Mouse (Mus musculus): Measurements from ENCODE around the gene Jag1. TPM values are rescaled to one million over a fixed set of nuclear protein-coding genes. Genes with fewer than 3 reads are reported as not detected.

Gene Jag1
- polyA plus RNA-seq, 1 experiment = 3.2 TPM

DNA sequence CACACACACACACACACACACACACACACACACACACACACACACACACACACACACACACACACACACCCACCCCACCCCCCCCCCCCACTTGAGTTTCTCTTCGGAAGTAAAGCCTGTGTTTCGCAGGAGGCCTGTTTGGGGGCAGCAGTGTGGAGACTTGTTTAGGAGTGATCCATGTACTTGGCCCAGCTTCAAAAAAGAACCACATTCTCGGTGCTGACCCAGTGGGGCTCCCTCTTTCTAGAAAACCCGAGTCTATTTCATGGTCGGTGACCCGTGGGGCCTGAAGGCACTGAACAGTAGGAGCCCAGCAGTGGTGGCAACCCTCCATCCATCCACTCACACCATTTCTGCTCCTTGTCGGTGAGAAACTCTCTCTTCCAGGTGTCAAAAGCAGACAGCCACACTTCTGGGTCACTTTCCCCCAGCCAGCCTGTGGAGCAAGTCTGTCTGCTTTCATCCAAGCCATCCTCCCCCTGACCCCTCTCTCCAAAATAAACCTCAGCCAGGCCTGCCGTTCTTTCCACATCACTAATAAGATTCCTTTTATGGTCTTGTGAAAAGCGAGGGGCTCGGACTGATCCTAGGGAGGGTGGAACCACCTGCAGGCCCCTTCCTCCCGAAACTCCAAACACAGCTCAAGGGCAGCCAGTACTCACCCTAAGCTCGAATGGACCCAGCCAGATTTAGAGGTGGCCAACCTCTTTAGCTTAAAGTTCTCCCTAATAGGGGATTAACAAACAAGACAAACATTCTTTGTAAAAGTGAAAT lies 3.0 kb downstream of the Jag1 start:
- 64% methylated on average over 12 of the region's 12 CpGs for WGBS
- TF ChIP-seq CTCF (IDR thresholded peaks at IDR 0.05; ENCODE audit: extremely low read depth, insufficient read length, insufficient replicate concordance, low read depth, low read length) (no peak), POLR2A (IDR thresholded peaks at IDR 0.05; ENCODE audit: low read depth, low read length) (no peak)
- Histone ChIP-seq H3K4me1 (ENCODE audit: control insufficient read depth, insufficient read depth, insufficient read length, low read length) (peaks cover 8% of the 10 kb centered on the region), H3K4me3 (ENCODE audit: low read depth, low read length) (peak overlapping the region; percentile 29), H3K36me3 (ENCODE audit: control insufficient read depth, insufficient read depth, low read length) (no peaks in the 10 kb centered on the region), H3K27me3 (ENCODE audit: control insufficient read depth, insufficient read depth, low read length) (no peaks in the 10 kb centered on the region), H3K27ac (ENCODE audit: insufficient read depth, low read depth, low read length) (peak overlapping the region; percentile 52; the same call in 1 of the 2 replicates)

- 86% methylated on average over 4 of the region's 4 CpGs for WGBS
- H3K27ac ChIP-seq (ENCODE audit: insufficient read depth, low read depth, low read length) = no peak overlapping the region
Measured at GRCm38 (mm10) chr2:137110214-137110898, 6.1 kb downstream of the Jag1 start.

GRCm38 (mm10) chr2:137109321-137110213 lies 6.9 kb downstream of the Jag1 start:
- WGBS = 66% methylated on average over 15 of the region's 15 CpGs
- peaks cover 3% of the 10 kb centered on the region for H3K4me1 ChIP-seq (ENCODE audit: control insufficient read depth, insufficient read depth, insufficient read length, low read length)
- H3K27ac ChIP-seq (ENCODE audit: insufficient read depth, low read depth, low read length) = no peak overlapping the region
- TF ChIP-seq POLR2A (IDR thresholded peaks at IDR 0.05; ENCODE audit: low read depth, low read length) (no peak), CTCF (IDR thresholded peaks at IDR 0.05; ENCODE audit: extremely low read depth, insufficient read length, insufficient replicate concordance, low read depth, low read length) (no peak)
- H3K36me3 ChIP-seq (ENCODE audit: control insufficient read depth, insufficient read depth, low read length) = peaks cover 5% of the 10 kb centered on the region
- no peaks in the 10 kb centered on the region for H3K27me3 ChIP-seq (ENCODE audit: control insufficient read depth, insufficient read depth, low read length)
- H3K4me3 ChIP-seq (ENCODE audit: low read depth, low read length) = no peak overlapping the region

More at GRCm38 (mm10) chr2:137110214-137110898, 6.1 kb downstream of the Jag1 start:
- Histone ChIP-seq H3K27me3 (ENCODE audit: control insufficient read depth, insufficient read depth, low read length) (no peaks in the 10 kb centered on the region), H3K36me3 (ENCODE audit: control insufficient read depth, insufficient read depth, low read length) (no peaks in the 10 kb centered on the region; the same call in 1 of the 2 replicates), H3K4me3 (ENCODE audit: low read depth, low read length) (no peak overlapping the region), H3K4me1 (ENCODE audit: control insufficient read depth, insufficient read depth, insufficient read length, low read length) (peaks cover 3% of the 10 kb centered on the region)
- TF ChIP-seq POLR2A (IDR thresholded peaks at IDR 0.05; ENCODE audit: low read depth, low read length) (no peak), CTCF (IDR thresholded peaks at IDR 0.05; ENCODE audit: extremely low read depth, insufficient read length, insufficient replicate concordance, low read depth, low read length) (no peak)

DNA sequence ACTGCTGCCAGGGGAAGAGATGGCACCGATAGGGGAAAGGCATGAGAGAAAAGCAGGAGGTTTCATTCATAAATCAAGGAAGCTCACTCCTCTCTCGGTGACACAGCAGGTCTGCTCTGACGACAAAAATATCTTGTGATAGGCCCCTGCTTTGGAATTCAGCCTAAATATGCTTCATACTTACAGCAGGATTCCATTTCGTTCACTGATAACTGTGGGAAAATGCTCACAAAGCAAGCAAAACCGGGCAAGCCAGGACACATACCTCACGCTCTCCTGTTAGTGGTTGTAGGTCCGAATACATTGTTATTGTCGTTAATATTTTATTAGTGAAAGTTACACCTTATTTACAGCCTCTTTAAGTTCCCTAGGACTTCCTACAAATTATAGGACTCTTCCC lies 8.5 kb downstream of the Jag1 start:
- H3K27ac ChIP-seq (ENCODE audit: insufficient read depth, low read depth, low read length) = no peak overlapping the region
- no peak overlapping the region for H3K4me3 ChIP-seq (ENCODE audit: low read depth, low read length)
- peaks cover 10% of the 10 kb centered on the region for H3K36me3 ChIP-seq (ENCODE audit: control insufficient read depth, insufficient read depth, low read length)
- H3K27me3 ChIP-seq (ENCODE audit: control insufficient read depth, insufficient read depth, low read length) = no peaks in the 10 kb centered on the region
- no peak for TF ChIP-seq CTCF (IDR thresholded peaks at IDR 0.05; ENCODE audit: extremely low read depth, insufficient read length, insufficient replicate concordance, low read depth, low read length)
- no peak for TF ChIP-seq POLR2A (IDR thresholded peaks at IDR 0.05; ENCODE audit: low read depth, low read length)
- 72% methylated on average over 8 of the region's 8 CpGs for WGBS
- H3K4me1 ChIP-seq (ENCODE audit: control insufficient read depth, insufficient read depth, insufficient read length, low read length) = peaks cover 3% of the 10 kb centered on the region

- TF ChIP-seq POLR2A (IDR thresholded peaks at IDR 0.05; ENCODE audit: low read depth, low read length) (no peak), CTCF (IDR thresholded peaks at IDR 0.05; ENCODE audit: extremely low read depth, insufficient read length, insufficient replicate concordance, low read depth, low read length) (no peak)
Measured at GRCm38 (mm10) chr2:137107203-137107602, 9.2 kb downstream of the Jag1 start.

GRCm38 (mm10) chr2:137101074-137101473 lies 15.4 kb downstream of the Jag1 start:
- no peaks in the 10 kb centered on the region for H3K27me3 ChIP-seq (ENCODE audit: control insufficient read depth, insufficient read depth, low read length)
- H3K36me3 ChIP-seq (ENCODE audit: control insufficient read depth, insufficient read depth, low read length) = peaks cover 34% of the 10 kb centered on the region
- WGBS = 74% methylated on average over 5 of the region's 5 CpGs

More at GRCm38 (mm10) chr2:137107203-137107602, 9.2 kb downstream of the Jag1 start:
- Histone ChIP-seq H3K36me3 (ENCODE audit: control insufficient read depth, insufficient read depth, low read length) (peaks cover 11% of the 10 kb centered on the region), H3K27me3 (ENCODE audit: control insufficient read depth, insufficient read depth, low read length) (no peaks in the 10 kb centered on the region), H3K4me1 (ENCODE audit: control insufficient read depth, insufficient read depth, insufficient read length, low read length) (peaks cover 3% of the 10 kb centered on the region), H3K4me3 (ENCODE audit: low read depth, low read length) (no peak overlapping the region), H3K27ac (ENCODE audit: insufficient read depth, low read depth, low read length) (no peak overlapping the region)
- 89% methylated on average over 4 of the region's 4 CpGs for WGBS

More at GRCm38 (mm10) chr2:137101074-137101473, 15.4 kb downstream of the Jag1 start:
- H3K4me1 ChIP-seq (ENCODE audit: control insufficient read depth, insufficient read depth, insufficient read length, low read length) = no peaks in the 10 kb centered on the region
- H3K27ac ChIP-seq (ENCODE audit: insufficient read depth, low read depth, low read length) = no peak overlapping the region
- TF ChIP-seq CTCF (IDR thresholded peaks at IDR 0.05; ENCODE audit: extremely low read depth, insufficient read length, insufficient replicate concordance, low read depth, low read length) = no peak
- TF ChIP-seq POLR2A (IDR thresholded peaks at IDR 0.05; ENCODE audit: low read depth, low read length) = no peak
- H3K4me3 ChIP-seq (ENCODE audit: low read depth, low read length) = no peak overlapping the region

Data from small intestine, adult 2 months (tissue).